Mouse (Mus musculus): Measurements from ENCODE around the gene Wdr81.

DNA sequence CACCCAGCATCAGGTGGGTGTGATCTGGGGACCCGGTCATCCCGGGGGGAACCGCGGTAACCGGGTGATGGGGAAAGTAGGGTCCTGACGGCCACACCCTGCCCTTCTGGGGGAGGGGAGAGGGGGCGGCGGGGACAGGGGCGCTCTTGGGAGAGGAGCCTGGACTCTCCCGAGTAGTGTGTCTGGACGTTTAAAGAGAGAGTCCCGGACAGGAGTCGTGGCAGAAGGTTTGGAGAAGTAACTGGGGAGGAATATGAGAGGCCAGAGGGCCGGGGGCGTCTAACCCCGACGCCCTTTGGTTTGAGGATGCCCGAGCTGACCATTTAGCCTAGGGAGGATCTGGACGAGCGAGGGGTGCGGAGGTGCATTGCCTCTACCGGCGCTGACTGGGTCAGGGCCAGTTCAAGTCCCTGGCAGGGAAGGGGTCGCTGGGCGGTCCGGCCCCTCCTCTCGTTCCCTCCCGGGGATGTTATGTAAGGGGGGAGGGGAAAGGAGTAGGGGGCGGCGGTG lies 7.3 kb upstream of the Wdr81 start:
- TF ChIP-seq CTCF (IDR thresholded peaks at IDR 0.05; ENCODE audit: extremely low read depth, insufficient read depth, insufficient read length, insufficient replicate concordance) (no peak), POLR2A (IDR thresholded peaks at IDR 0.05; ENCODE audit: low read depth, low read length) (no peak)

Data from spleen, adult 2 months (tissue).